Mouse (Mus musculus) hindbrain, embryonic 14.5 days (tissue): ENCODE measurements at regions not wholly inside any gene's neighbourhood (a gene's known extent, or its start where the extent isn't known, plus 50 kb on each side); places are given as distances from the start of the nearest gene placed in this dataset.

ENCODE experiments used
- ATAC-seq: fragments of 200-750 bp; cut with Nextera tagmentation; 2 replicates; pipeline ENCODE4 v1.8.0; 2017; ENCODE audit warnings: moderate number of reproducible peaks, mild to moderate bottlenecking, moderate TSS enrichment, moderate library complexity; ENCODE audit not compliant: low FRiP score
- DNase-seq: peaks from one replicate; pipeline ENCODE4 v3.0.0-alpha.2; 2015; ENCODE audit warnings: low spot score
- H3K27ac ChIP-seq: fragments of 300-500 bp; sonication (generic); 2 replicates; pipeline ENCODE4 v1.5.1; 2014; ENCODE audit warnings: mild to moderate bottlenecking, moderate library complexity
- H3K27me3 ChIP-seq: fragments of 300-500 bp; sonication (generic); 2 replicates; pipeline ENCODE4 v1.6.1; 2014; ENCODE audit warnings: mild to moderate bottlenecking, low read length, mixed read lengths; ENCODE audit not compliant: control insufficient read depth, insufficient read depth
- H3K36me3 ChIP-seq: fragments of 300-500 bp; sonication (generic); replicated peaks from 2 replicates; pipeline ENCODE4 v1.6.1; 2014; ENCODE audit not compliant: control insufficient read depth, insufficient read depth
- H3K4me1 ChIP-seq: fragments of 300-500 bp; sonication (generic); replicated peaks from 2 replicates; pipeline ENCODE4 v1.6.1; 2014; ENCODE audit warnings: antibody characterized with exemption, low read length, mixed read lengths; ENCODE audit not compliant: control insufficient read depth, insufficient read depth
- H3K4me2 ChIP-seq: fragments of 300-500 bp; sonication (generic); replicated peaks from 2 replicates; pipeline ENCODE4 v1.6.1; 2014; ENCODE audit warnings: mild to moderate bottlenecking, moderate library complexity
- H3K4me3 ChIP-seq: fragments of 300-500 bp; sonication (generic); replicated peaks from 2 replicates; pipeline ENCODE4 v1.5.1; 2014; ENCODE audit warnings: mild to moderate bottlenecking, low read length
- H3K9ac ChIP-seq: fragments of 300-500 bp; sonication (generic); 2 replicates; pipeline ENCODE4 v1.6.1; 2014
- H3K9me3 ChIP-seq: fragments of 300-500 bp; sonication (generic); 2 replicates; pipeline ENCODE4 v1.6.1; 2016; ENCODE audit warnings: low read length; ENCODE audit not compliant: control insufficient read depth
- WGBS: fragments of 180-500 bp; shearing (Covaris S2); extraction: QIAGEN DNeasy Blood & Tissue Kit; methylation state at CpG from one replicate; pipeline ENCODE4 v1.1.7; 2014; 5-methylcytosine and 5-hydroxymethylcytosine counted together

- Histone ChIP-seq H3K4me3 (no peak overlapping the region), H3K36me3 (no peaks in the 10 kb centered on the region), H3K9me3 (no peaks in the 10 kb centered on the region), H3K27ac (no peak overlapping the region), H3K27me3 (no peaks in the 10 kb centered on the region), H3K4me2 (no peak overlapping the region), H3K4me1 (0 out of 2 replicates have a peak, but pooled peaks cover 6% of the 10 kb centered on the region), H3K9ac (no peak overlapping the region)
- DNase-seq (no peak), ATAC-seq (peak; percentile 27; the same call in 1 of the 2 replicates)
- WGBS, result 60% methylated on average over 6 of the region's 6 CpGs
These were observed 81.7 kb downstream of the Hs1bp3 start for GRCm38 (mm10) chr12:8394894-8395297.

GRCm38 (mm10) chr12:8393976-8394375, 80.7 kb downstream of the Hs1bp3 start:
- WGBS, result 83% methylated on average over 3 of the region's 3 CpGs
- 0 out of 2 replicates have a peak, but pooled peaks cover 6% of the 10 kb centered on the region for H3K4me1 ChIP-seq
- no peaks in the 10 kb centered on the region for H3K9me3 ChIP-seq
- no peak for ATAC-seq
- H3K9ac ChIP-seq, result no peak overlapping the region
- H3K27me3 ChIP-seq, result no peaks in the 10 kb centered on the region
- H3K27ac ChIP-seq, result no peak overlapping the region
- no peak for DNase-seq
- H3K4me3 ChIP-seq, result no peak overlapping the region
- H3K36me3 ChIP-seq, result no peaks in the 10 kb centered on the region
- no peak overlapping the region for H3K4me2 ChIP-seq
